Mouse (Mus musculus): ENCODE measurements around the gene Lix1l. TPM values are rescaled to one million over a fixed set of nuclear protein-coding genes. Genes with fewer than 3 reads are reported as not detected.
"Not testable (repeated sequence)": the region's sequence is repeated elsewhere in the genome, so short reads cannot be mapped to it uniquely, and the experiment has no call there.

Lix1l gene
- polyA plus RNA-seq, 1 experiment from 2014 or later: 4.6 TPM

DNA sequence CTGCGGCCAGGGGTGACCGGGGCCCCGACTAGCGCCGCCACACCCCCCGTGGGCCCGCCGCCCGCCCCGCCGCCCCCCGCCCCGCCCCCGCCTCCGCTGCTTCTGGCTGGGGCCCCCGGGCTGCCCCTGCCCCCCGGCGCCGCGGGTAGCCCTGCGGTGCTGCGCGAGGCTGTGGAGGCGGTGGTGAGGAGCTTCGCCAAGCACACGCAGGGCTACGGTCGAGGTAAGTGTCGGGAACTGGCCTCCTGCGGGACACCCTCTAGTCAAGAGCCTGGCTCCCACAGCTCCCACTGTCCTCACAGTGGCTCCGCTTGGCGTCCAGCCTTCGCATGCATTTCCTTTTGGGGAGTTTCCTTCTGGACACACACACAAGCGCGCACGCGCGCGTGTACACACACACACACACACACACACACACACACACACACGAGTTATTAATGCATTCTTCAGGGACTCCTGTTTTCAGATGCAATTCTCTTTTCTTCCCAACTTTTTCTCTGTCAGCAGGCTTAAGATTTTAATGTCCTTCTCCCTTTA lies 370 bp downstream of the Lix1l start:
- Histone ChIP-seq H3K4me2 (peak overlapping the region; percentile 72), H3K36me3 (peaks cover 21% of the 10 kb centered on the region), H3K4me1 (peaks cover 72% of the 10 kb centered on the region), H3K9ac (peak overlapping the region; percentile 97), H3K27ac (replicated peaks) (peak overlapping the region; percentile 99), H3K9me3 (no peaks in the 10 kb centered on the region), H3K4me3 (peak overlapping the region; percentile 83), H3K27me3 (replicated peaks) (no peaks in the 10 kb centered on the region)
- ATAC-seq (ENCODE audit: extremely low read depth, insufficient number of reproducible peaks, low FRiP score, low TSS enrichment): peak; percentile 33
- WGBS: under 1% methylated on average over 30 of the region's 40 CpGs

DNA sequence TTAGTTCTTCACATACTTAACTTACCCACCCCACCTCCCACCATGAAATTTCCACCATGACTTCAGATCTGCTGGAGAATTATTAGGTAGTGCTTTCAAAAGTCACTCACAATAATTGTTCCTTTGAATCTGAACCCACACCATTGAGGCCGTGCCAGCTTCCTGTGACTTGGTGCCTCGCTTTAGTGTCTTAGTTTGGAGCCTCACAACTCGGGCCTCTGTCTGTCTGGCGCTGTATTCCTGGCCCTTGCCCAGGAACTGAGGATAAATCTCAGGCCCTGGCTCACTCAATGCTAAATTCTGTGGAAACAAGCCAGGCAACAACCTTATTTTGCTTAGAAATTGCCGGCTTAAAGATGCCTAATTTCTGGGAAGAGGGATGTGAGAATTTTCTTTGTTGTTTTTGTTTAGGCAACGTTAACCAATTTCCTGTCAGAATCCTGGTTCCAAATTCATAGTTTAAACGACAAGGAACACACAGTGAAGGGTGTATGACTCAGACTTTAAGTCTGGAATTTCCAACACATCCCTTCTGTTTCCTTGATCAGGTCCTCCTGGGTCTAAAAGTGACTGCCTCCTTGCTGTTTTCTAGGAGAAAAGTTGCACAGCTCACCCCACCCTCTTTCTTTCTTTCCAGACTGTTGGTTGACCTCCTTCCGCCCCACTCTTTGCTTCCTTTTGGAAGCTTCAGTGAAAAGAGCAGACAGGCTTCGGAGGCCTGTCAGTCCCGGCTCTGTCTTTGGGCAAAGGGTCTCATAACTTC lies 1.2 kb downstream of the Lix1l start:
- Histone ChIP-seq H3K36me3 (peaks cover 26% of the 10 kb centered on the region), H3K9ac (peak overlapping the region; percentile 97), H3K27ac (replicated peaks) (peak overlapping the region; percentile 99), H3K4me3 (peak overlapping the region; percentile 83), H3K4me2 (peak overlapping the region; percentile 72), H3K27me3 (replicated peaks) (no peaks in the 10 kb centered on the region), H3K4me1 (peaks cover 65% of the 10 kb centered on the region), H3K9me3 (no peaks in the 10 kb centered on the region)
- ATAC-seq (ENCODE audit: extremely low read depth, insufficient number of reproducible peaks, low FRiP score, low TSS enrichment): no peak
- WGBS: 26% methylated on average over 10 of the region's 10 CpGs

DNA sequence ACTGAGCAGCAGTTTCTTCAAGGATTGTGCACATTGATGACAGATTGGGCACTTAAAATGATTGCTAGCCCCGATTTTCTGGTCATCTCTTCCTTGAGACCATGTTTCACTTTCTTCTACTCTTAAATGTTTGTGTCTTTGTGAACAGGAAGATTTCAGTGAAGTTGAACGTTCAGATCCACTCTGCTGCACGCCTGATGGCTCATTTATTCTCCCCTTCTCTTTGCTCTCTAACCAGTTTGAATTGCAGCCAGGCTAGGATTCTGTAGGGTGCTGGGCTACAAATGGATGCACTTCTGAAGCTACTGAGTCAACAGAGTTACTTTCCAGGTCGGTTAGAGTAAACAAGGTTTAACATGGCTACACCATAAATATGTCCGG lies 1.7 kb downstream of the Lix1l start:
- H3K9me3 ChIP-seq: no peaks in the 10 kb centered on the region
- WGBS: 50% methylated on average over 5 of the region's 5 CpGs
- peaks cover 63% of the 10 kb centered on the region for H3K4me1 ChIP-seq
- peak overlapping the region; percentile 83 for H3K4me3 ChIP-seq
- peak overlapping the region; percentile 97 for H3K9ac ChIP-seq
- H3K36me3 ChIP-seq: peaks cover 30% of the 10 kb centered on the region
- peak overlapping the region; percentile 72 for H3K4me2 ChIP-seq
- ATAC-seq (ENCODE audit: extremely low read depth, insufficient number of reproducible peaks, low FRiP score, low TSS enrichment): no peak
- no peaks in the 10 kb centered on the region for H3K27me3 ChIP-seq (replicated peaks)
- peak overlapping the region; percentile 99 for H3K27ac ChIP-seq (replicated peaks)

DNA sequence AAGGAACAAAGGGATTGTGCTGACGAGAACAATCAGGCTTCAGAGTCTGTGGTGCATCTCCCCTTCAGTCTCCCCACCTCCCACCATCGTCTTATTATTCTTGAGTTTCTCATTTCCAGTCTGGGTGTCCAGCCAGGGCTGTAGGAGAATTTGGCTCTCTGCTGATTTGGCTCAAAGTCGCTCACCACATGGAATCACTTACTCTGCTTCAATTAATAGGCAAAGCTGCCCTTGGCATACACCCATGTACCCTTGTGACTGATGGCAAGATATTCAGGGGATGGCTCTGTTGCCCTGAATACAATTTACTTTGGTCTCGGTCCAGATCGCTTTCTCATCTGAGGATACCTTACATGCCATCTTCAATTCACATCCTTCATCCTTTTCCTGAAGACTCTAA lies 2.4 kb downstream of the Lix1l start:
- Histone ChIP-seq H3K27me3 (replicated peaks) (no peaks in the 10 kb centered on the region), H3K4me2 (peak overlapping the region; percentile 72), H3K9ac (peak overlapping the region; percentile 97), H3K36me3 (peaks cover 37% of the 10 kb centered on the region), H3K4me3 (peak overlapping the region; percentile 83), H3K9me3 (no peaks in the 10 kb centered on the region), H3K27ac (replicated peaks) (peak overlapping the region; percentile 99), H3K4me1 (peaks cover 61% of the 10 kb centered on the region)
- WGBS: 68% methylated on average over 5 of the region's 5 CpGs
- ATAC-seq (ENCODE audit: extremely low read depth, insufficient number of reproducible peaks, low FRiP score, low TSS enrichment): no peak

DNA sequence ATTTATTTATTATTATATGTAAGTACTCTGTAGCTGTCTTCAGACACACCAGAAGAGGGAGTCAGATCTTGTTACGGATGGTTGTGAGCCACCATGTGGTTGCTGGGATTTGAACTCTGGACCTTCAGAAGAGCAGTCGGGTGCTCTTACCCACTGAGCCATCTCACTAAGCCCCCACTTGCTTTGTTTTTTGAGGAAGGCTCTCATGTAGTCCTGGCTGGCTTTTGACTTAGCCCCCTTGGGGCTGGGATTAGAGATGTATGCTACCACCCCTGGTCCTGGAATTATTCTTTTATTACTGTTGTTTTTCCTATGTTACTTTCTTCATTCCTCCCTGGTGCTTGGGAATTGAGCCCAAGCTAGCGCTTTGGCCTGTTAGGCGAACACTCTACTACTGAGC lies 5.1 kb downstream of the Lix1l start:
- Histone ChIP-seq H3K36me3 (peaks cover 43% of the 10 kb centered on the region), H3K4me1 (peaks cover 56% of the 10 kb centered on the region)
- 86% methylated on average over 4 of the region's 4 CpGs for WGBS
- H3K4me3 ChIP-seq; H3K4me2 ChIP-seq; H3K9me3 ChIP-seq; H3K27ac ChIP-seq (replicated peaks); ATAC-seq (ENCODE audit: extremely low read depth, insufficient number of reproducible peaks, low FRiP score, low TSS enrichment); H3K27me3 ChIP-seq (replicated peaks); H3K9ac ChIP-seq: not testable (repeated sequence)

GRCm38 (mm10) chr3:96606618-96607017 lies 5.7 kb downstream of the Lix1l start:
- Histone ChIP-seq H3K4me3 (no peak overlapping the region), H3K9ac (no peak overlapping the region), H3K9me3 (no peaks in the 10 kb centered on the region), H3K27me3 (replicated peaks) (no peaks in the 10 kb centered on the region), H3K4me1 (peaks cover 56% of the 10 kb centered on the region), H3K27ac (replicated peaks) (no peak overlapping the region), H3K4me2 (no peak overlapping the region), H3K36me3 (peaks cover 43% of the 10 kb centered on the region)
- WGBS: 80% methylated on average over 4 of the region's 4 CpGs
- no peak for ATAC-seq (ENCODE audit: extremely low read depth, insufficient number of reproducible peaks, low FRiP score, low TSS enrichment)

DNA sequence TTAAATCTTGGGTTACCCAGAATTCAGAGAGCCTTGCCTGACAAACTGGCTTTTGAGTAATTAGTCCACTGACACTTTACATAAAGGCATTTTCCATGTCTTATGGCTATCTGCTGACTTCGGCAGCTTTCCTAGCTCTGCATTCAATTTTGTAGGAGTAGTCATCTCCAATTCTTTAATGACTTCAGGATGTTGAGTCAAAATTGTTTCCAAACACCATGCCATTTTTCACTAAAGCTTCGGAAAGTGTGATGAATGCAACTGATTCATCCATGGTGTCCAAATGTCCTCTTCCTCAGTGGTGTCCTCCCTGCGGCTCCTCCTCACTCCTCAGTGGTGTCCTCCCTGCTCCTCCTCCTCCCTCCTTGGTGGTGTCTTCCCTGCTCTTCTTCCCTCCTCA lies 17.0 kb downstream of the Lix1l start:
- no peak overlapping the region for H3K4me3 ChIP-seq
- H3K9me3 ChIP-seq: no peaks in the 10 kb centered on the region
- H3K4me2 ChIP-seq: no peak overlapping the region
- ATAC-seq (ENCODE audit: extremely low read depth, insufficient number of reproducible peaks, low FRiP score, low TSS enrichment): no peak
- no peaks in the 10 kb centered on the region for H3K4me1 ChIP-seq
- peaks cover 80% of the 10 kb centered on the region for H3K36me3 ChIP-seq
- 88% methylated on average over 3 of the region's 3 CpGs for WGBS
- H3K27me3 ChIP-seq (replicated peaks): no peaks in the 10 kb centered on the region
- no peak overlapping the region for H3K27ac ChIP-seq (replicated peaks)
- H3K9ac ChIP-seq: no peak overlapping the region

GRCm38 (mm10) chr3:96623201-96623600 lies 22.3 kb downstream of the Lix1l start:
- no peaks in the 10 kb centered on the region for H3K27me3 ChIP-seq (replicated peaks)
- no peaks in the 10 kb centered on the region for H3K9me3 ChIP-seq
- H3K4me3 ChIP-seq: no peak overlapping the region
- 84% methylated on average over 4 of the region's 4 CpGs for WGBS
- no peak overlapping the region for H3K9ac ChIP-seq
- H3K4me1 ChIP-seq: no peaks in the 10 kb centered on the region
- no peak overlapping the region for H3K4me2 ChIP-seq
- peaks cover 86% of the 10 kb centered on the region for H3K36me3 ChIP-seq
- no peak for ATAC-seq (ENCODE audit: extremely low read depth, insufficient number of reproducible peaks, low FRiP score, low TSS enrichment)
- H3K27ac ChIP-seq (replicated peaks): no peak overlapping the region

GRCm38 (mm10) chr3:96629729-96630600 lies 29.0 kb downstream of the Lix1l start, which contains the start of gene Rbm8a:
Gene Rbm8a, plus strand, starts transcription at chr3:96629933.
- no peaks in the 10 kb centered on the region for H3K9me3 ChIP-seq
- no peaks in the 10 kb centered on the region for H3K27me3 ChIP-seq (replicated peaks)
- peak within 1 kb of the TSS; percentile 82 for H3K27ac ChIP-seq (replicated peaks)
- peaks cover 25% of the 10 kb centered on the region for H3K4me1 ChIP-seq
- peak within 1 kb of the TSS; percentile 90 for H3K9ac ChIP-seq
- ATAC-seq (ENCODE audit: extremely low read depth, insufficient number of reproducible peaks, low FRiP score, low TSS enrichment): peak; percentile 88
- H3K4me3 ChIP-seq: peak within 1 kb of the TSS; percentile 78
- peak within 1 kb of the TSS; percentile 89 for H3K4me2 ChIP-seq
- under 1% methylated on average over 48 of the region's 48 CpGs for WGBS
- H3K36me3 ChIP-seq: peaks cover 60% of the 10 kb centered on the region

DNA sequence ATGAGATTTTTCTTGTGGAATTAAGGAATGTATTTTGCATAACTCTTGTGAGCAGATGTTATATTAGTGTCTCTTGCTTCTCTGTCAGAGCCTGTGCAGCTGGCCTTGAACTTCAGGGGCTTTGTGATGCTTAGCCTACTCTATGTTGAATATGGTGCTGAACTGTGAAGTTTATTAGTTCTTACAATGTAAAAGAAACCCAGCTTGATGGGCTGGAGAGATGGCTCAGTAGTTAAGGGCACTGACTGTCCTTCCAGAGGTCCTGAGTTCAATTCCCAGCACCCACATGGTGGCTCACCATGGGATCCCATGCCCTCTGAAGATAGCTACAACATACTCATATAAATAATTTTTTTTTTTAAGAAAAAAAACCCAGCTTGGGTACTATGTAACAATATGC lies 31.1 kb downstream of the Lix1l start:
- ATAC-seq (ENCODE audit: extremely low read depth, insufficient number of reproducible peaks, low FRiP score, low TSS enrichment): no peak
- no peak overlapping the region for H3K4me2 ChIP-seq
- no peaks in the 10 kb centered on the region for H3K9me3 ChIP-seq
- no peak overlapping the region for H3K4me3 ChIP-seq
- H3K4me1 ChIP-seq: peaks cover 40% of the 10 kb centered on the region
- H3K27me3 ChIP-seq (replicated peaks): no peaks in the 10 kb centered on the region
- H3K9ac ChIP-seq: no peak overlapping the region
- peaks cover 44% of the 10 kb centered on the region for H3K36me3 ChIP-seq
- no peak overlapping the region for H3K27ac ChIP-seq (replicated peaks)

DNA sequence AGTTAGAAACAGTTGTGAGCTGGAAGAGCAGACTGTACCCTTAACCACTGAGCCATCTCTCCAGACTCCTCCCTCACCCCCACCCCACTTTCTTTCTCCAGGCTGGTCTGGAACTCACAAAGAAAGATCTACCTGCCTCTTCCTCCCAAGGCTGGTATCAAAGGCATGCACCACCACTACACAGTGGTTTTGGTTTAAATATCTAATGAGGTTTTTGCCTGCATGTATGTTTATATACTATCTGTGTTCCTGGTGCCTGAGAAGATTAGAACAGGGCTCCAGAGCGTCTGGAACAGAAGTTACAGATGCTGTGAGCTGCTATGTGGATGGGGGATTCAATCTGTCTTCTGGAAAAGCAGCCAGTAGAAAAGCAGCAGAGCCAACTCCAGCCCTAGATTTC lies 33.1 kb downstream of the Lix1l start:
- 36% methylated on average over 1 of the region's 1 CpGs for WGBS
- no peaks in the 10 kb centered on the region for H3K9me3 ChIP-seq
- no peak overlapping the region for H3K27ac ChIP-seq (replicated peaks)
- ATAC-seq (ENCODE audit: extremely low read depth, insufficient number of reproducible peaks, low FRiP score, low TSS enrichment): no peak
- no peak overlapping the region for H3K4me2 ChIP-seq
- peaks cover 37% of the 10 kb centered on the region for H3K4me1 ChIP-seq
- H3K9ac ChIP-seq: no peak overlapping the region
- H3K36me3 ChIP-seq: peaks cover 53% of the 10 kb centered on the region
- no peaks in the 10 kb centered on the region for H3K27me3 ChIP-seq (replicated peaks)
- H3K4me3 ChIP-seq: no peak overlapping the region
